Mouse (Mus musculus) gastrocnemius, adult 18-20 months (tissue): Measurements from ENCODE around the gene Thpo. TPM values are rescaled to one million over a fixed set of nuclear protein-coding genes. Genes with fewer than 3 reads are reported as not detected.
A peak's percentile ranks its signal among the peaks of the same experiment; 100 is the strongest.

ENCODE experiments used
- DNase-seq: peaks from one replicate; pipeline ENCODE4 v3.0.0; 2021; ENCODE audit warnings: low spot score
- total RNA-seq, 2 experiments: library from RNA; stranded (reverse); gene quantifications; 2 replicates each; pipeline ENCODE4 v1.2.3; 2021

The Thpo gene
- total RNA-seq, 2 experiments from 2014 or later: 6.2 to 10.4 TPM

DNA sequence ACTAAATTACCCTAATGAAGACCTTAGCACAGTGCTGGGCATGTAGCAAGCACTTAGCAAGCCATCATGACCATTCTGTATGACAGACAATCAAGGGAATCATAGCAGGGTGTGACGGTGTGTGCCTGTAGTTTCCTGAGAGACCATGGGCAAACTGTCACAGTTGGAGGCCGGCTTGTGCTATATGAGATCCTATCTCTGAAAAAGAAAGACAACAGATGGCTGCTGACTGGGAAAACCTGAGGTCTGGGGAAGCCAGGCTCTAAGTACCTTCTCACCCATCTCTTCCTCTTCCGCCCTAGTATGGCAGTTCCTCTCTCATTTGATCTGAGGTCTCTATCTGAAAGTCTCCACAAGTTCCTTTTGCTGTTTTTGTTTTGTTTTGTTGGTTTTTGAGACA lies 28.5 kb downstream of the Thpo start:
- DNase-seq: no peak

DNA sequence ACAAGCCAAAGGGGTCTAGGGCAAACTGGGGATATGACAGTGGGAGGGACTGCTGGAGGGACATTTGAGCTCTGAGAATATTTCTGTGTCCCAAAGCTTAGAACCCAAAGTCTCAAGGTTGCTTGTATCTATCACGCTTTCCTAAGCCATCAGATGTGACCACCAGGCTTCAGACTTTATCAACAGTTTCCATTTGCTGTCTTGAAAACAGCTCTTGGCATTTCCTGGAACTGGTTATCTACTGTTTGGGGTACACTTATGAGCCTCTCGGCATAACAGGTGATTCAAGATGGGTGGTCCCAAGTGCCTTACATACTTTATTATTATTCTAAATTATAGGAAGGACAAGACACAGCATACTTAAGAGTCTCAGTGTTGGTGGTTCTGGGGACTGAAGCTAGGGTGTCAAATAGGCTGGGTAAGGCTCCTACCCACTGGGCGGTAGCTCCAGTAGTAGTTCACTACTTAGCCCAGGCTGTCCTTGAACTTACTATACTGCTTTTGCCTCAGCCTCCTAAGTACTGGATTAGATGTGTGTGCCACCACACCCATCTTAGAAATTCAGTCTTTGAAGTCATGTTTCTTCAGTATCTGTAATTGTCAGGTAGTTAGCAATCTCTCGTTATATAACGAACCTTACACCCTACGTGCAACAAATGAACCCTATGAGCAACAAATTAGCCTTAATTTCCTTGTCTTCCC lies 30.5 kb downstream of the Thpo start:
- DNase-seq: no peak

DNA sequence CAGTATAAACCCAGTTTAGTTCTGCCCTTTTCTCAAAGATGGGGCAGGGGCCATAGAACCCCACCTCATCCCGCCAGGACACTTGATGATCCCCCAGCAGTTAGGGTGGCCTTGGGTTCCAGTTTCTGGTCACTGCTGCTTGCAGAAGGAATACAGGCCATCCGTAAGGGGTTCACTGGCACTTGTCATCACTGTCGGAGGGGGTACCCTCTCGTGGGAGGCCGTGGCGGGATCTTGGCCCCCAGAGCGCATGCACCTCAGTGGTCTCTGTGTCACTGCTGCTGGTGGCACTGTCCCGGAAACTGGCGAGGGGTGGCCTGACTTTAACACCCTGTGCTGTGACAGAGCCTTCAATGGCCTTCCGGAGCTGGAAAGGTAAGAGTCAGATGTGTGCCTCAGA lies 31.2 kb downstream of the Thpo start:
- DNase-seq: no peak

DNA sequence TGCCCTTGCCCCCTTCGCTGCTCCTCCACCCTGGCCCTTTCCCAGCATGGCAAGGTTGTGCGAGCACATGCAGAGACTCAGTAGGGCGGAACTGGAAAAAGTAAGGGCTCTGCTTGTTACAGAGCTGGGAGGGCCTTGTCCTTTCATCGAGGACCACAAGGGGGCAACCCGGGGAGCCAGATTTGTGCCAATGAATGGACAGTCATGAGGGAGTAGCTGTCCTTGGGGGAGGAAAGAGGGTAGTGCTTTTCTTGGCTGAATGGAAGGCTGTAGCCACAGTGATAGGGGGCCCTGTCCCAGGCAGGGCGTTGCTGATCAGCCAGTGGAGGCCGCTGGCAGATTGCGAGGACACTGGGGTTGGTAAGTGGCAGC lies 31.8 kb downstream of the Thpo start:
- DNase-seq: peak; percentile 54

DNA sequence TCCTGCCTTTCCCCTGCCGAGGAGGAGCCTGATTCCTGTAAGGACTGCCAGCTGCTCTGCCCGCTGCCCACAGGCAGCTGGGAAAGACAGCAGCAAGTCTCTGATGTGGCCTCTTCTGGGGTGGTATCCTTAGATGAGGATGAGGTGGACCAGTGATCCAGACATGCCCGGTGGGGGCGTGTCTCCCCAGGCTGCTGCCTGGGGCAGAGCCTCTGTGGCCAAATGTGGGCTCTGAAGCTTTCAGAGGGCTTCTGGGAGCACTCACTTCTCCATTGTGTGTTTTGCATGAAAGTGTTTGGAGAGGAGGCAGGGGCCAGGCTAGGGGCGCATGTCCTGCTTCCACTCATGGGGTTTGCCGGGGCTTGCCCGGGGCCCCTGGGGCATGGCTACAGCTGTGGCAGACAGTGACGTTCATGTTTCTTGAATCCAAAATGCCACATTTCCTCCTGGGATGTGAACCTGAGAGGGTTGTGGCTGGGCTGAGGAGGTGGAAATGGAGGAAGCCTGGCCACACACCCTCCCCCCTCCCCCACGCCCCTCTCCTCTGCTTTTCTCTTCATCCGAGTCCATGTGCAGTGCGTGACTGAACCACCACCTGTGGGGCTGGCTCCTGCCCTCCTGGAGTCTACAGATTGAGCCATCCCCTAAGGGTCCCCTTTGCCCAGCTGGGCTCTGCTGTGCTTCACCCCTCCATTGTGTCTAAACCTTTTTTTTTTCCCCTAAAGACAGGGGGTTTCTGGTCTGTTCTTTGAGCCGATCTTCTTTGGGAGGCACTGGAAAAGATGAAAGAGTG lies 32.4 kb downstream of the Thpo start:
- no peak for DNase-seq

DNA sequence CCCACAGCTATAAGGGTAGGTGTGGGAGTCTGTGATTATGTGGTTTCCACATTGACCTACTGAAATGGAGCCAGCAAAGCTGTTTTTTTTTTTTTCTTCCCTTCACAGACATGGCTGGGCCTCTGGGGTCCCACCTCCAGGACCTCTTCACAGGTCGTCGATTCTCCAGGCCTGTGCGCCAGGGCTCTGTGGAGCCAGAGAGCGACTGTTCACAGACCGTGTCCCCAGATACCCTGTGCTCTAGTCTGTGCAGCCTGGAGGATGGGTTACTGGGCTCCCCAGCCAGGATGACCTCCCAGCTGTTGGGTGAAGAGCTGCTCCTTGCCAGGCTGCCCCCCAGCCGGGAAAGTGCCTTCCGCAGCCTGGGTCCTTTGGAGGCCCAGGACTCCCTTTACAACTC lies 33.0 kb downstream of the Thpo start:
- no peak for DNase-seq

DNA sequence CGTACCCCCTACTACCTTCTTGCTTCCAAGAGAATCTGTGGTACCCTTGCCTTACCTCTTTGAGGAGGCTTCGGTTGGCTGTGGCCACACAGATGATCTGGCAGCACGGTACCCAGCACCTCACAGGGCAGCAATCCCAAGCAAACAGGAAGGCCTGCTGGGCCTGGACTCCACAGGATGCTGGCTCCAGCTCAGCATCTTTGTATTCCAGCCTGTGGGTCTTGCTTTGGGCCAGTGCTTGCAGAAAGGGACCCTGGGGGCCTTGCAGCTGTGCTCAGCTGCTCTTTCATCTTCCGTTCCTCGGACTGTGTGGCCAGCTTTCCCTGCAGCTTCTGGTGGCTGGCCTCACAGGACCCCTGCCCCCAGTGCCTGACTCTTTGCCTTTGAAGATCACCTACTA lies 34.3 kb downstream of the Thpo start:
- DNase-seq: no peak

DNA sequence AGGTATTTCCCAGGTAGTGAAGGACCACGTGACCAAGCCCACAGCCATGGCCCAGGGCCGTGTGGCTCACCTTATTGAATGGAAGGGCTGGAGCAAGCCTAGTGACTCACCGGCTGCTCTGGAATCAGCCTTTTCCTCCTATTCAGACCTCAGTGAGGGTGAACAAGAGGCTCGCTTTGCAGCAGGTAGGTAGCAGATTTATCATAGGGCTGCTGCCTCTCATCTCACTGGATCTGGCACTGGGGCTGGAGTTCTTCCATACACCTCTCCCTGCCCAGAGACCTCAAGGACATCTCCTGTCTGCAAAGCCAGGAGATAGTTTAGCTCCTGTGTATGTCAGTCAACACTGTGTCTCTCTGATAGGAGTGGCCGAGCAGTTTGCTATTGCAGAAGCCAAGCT lies 35.0 kb downstream of the Thpo start:
- no peak for DNase-seq

DNA sequence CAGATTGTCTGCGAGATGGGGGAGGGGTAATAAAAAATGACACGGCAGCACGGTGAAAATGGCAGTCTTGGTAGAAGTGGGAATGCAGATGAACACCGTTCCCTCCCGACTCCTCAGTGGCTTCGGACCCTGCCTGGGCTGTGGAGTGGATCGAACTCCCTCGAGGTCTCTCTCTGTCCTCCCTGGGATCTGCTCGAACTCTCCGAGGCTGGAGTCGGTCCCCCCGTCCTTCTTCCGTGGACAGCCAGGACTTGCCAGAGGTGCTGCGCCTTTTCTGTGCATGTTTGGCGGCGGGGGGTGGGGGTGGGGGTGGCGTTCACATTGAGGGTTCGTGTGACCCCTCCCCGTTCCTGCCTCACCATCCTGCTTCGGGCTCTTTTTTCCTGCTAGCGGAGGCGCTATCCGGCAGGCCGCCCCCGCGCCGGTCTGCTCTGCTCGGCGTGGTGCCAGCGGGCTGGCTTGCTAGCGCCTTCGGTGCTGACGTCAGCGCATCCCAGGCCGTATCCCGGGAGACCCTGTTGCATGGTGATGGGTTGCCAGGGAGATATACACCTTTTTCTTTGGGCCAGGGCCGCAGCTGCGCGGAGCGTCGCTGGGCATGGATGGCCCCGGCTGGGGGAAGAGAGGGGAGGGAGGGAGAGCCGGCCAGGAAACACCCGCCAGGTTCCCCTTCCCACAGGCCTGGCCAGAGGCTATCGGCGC lies 38.5 kb downstream of the Thpo start:
- peak; percentile 84 for DNase-seq

DNA sequence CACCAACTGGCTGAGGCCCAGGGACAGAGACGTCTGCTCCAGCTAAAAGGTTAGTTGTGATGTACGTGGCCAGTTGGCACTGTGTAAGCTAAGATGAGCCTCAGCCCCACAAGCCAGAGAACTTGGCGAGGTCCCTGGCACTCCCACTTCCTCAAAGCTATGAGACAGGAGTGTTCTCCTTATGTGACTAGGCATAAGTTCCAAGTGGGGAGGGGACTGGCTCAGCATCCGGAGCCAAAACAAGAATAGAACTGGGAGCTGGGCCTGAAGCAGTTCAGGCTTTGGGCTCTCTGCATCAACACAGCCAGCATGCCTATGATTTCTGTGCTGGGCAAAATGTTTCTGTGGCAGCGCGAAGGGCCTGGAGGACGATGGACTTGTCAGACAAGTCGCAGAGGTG lies 39.5 kb downstream of the Thpo start:
- DNase-seq: peak; percentile 83

DNA sequence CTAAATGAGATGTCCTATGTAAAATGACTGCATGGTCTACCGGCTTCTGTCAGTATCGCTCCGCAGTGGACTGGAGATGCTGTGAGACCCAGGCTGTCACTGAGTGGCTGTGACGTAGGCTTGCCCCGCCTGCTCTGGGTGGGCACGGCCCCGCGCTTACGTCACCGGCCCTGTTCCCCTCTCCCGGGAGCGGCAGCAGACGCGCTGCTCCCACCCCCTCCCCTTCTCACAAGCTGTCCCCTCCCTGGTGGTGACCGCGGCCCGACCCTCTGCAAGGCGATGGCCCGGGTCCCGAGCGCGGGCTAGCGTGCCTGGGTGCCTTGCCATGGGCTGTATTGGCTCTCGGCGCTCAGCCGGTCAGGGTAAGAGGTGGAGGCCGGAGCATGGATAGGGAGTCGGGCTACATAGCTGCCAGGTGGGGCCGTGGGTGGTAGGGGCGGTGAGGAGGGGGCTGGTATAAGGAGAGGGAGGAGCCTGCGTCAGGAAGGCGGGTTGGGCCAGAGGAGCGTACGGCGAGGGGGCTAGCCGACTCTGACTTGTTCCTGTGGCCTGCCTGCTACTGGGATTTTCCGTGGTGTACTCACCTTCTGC lies 41.1 kb downstream of the Thpo start, which contains the start of gene Fam131a:
Gene Fam131a, plus strand, starts transcription at position 131 of the 591 bp plus-strand sequence.
- peak; percentile 89 for DNase-seq

DNA sequence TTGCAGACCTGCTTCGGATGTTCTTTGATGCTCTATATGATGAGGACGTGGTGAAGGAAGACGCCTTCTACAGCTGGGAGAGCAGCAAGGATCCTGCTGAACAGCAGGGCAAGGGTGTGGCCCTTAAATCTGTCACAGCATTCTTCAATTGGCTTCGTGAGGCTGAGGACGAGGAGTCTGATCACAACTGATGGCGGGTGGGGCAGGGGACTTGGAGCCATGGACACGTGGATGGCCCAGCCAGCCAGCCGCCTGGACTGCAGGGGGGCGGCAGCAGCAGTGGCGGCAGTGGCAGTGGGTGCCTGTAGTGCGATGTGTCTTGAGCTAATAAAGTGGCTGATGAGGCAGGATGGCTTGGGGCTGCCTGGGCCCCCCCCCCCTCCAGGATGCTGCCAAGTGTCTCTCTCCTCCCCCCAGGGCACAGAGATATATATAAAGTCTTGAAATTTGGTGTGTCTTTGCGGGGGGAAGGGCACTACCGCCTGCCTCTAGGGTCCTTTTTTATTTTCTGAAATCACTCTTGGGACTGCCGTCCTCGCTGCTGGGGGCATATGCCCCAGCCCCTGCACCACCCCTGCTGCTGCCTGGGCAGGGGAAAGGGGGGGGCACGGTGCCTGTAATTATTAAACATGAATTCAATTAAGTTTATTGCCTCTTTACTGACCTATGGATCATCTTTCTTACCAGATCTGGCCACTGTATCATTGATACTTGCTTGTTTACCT lies 41.9 kb downstream of the Thpo start:
- DNase-seq: no peak

DNA sequence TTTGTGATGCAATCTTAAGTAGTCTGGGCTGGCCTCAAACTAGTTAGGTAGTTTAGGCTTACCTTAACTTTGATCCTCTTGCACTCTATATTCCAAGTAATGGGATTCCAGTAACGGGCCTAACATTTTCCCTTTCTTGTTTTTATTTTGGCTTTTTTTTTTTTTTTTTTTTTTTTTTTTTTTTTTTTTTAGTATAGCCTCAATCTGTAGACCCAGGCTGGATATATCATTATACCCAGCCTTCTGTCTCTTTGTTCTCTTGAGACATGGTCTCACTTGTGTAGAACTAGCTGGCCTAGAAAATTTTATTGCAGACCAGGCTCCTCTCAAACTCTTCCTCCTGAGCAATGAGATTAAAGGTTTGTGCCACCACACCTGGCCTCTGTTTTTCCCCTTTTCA lies 42.7 kb downstream of the Thpo start:
- DNase-seq: no peak

DNA sequence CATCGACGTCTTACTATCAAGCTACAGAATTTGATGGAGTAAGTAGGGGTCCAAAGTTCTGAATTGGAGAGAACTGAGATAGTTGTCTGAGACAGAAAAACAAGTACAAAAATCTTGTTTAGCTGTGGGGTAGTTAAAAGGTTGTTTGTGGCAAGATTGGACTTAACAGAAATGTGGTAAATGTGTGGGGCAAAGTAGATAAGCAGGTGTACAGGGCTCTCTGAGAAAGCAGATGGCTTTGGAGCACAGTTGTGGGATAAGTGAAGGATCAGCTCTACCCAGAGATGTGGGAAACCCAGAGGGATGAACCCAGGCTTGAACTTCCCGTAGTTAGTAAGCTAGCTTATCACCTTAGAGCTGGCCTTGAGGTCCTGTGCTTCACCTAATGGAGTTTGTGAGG lies 43.5 kb downstream of the Thpo start:
- DNase-seq: no peak

DNA sequence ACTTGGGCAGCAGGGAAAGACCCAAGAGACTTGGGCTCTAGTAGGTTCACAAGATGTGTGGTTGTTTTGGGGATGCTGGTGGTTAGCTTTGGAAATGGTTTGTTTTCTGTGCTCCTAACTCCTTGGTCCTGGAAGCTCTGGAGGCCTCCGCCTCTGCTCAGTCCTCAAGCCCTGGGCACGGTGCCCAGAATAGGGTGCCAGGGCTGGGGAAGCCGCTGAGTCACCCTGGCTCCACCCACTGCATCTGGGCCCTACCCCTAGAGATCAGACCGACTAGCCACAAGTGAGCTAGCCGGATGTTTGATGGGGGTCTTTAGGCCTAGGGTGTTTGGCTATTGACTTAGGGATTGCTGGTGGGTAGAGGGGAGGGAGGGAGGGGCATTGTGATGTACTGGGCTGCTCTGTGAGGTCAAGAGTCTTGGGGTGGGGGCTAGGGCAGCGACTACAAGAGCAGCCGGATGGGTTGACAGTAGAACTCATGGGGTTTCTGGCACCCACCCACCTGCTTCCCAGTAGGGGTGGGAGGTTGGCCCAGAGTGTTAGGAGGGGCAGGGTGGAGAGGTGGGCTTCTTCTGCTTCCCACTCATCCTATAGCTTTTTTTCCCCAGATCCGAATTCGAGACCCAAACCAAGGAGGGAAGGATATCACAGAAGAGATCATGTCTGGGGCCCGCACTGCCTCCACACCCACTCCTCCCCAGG lies 56.2 kb downstream of the Thpo start:
- peak; percentile 92 for DNase-seq

DNA sequence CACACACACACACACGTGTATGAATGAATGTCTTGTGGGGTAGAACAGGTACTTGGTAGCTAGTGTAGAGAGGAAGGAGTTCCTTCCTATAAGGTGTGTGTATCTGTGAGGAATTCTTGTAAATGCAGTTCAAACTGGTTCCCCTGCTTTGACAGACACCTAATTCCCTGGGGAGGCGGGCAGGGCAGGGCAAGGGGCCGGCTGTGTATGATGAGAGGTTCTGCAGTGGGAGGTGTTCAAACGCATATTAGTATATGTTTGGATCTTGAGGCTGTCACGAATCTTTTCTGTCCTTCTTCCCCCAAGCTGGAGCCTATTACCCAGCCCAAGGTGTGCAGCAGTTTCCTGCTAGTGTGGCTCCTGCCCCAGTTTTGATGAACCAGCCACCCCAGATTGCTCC lies 56.9 kb downstream of the Thpo start:
- no peak for DNase-seq

DNA sequence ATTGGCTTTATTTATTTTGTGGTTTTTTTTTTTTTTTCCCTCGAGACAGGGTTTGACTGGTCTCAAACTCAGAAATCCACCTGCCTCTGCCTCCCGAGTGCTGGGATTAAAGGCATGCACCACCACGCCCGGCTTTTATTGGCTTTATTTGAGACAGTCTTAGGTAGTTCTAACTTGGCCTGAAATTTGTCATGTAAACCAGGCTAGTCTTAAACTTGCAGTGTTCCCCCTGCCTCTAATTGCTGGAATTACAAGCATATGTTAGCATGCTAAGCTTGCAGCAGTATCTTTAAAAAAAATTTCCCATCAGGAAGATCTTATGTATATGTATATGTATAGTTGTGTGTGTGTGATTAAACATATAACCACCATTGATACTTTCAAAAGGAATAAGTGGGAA lies 57.6 kb downstream of the Thpo start:
- DNase-seq: no peak

DNA sequence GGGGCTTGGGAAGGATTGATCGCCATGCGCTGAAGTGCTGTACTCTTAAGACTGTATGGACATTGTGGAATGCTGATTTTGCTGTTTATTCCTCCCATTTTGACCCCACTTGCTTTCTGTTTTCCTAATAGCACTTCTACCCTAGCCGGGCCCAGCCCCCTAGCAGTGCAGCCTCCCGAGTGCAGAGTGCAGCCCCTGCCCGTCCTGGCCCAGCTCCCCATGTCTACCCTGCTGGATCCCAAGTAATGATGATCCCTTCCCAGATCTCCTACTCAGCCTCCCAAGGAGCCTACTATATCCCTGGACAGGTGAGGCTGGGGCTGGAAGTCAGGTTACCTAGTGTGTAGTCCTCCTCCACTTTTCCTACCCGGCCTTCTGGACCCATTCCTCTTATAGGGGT lies 59.1 kb downstream of the Thpo start:
- DNase-seq: no peak
